Mouse (Mus musculus) kidney, postnatal 4 days (tissue): ENCODE measurements around the gene Alyref.
"Not testable (repeated sequence)": the region's sequence is repeated elsewhere in the genome, so short reads cannot be mapped to it uniquely, and the experiment has no call there.

Source experiments
- DNase-seq, 2 experiments: peaks; one replicate each; pipeline ENCODE4 v3.0.0; 2021; ENCODE audit warnings: mixed read lengths in 2 of 2

Alyref gene

DNA sequence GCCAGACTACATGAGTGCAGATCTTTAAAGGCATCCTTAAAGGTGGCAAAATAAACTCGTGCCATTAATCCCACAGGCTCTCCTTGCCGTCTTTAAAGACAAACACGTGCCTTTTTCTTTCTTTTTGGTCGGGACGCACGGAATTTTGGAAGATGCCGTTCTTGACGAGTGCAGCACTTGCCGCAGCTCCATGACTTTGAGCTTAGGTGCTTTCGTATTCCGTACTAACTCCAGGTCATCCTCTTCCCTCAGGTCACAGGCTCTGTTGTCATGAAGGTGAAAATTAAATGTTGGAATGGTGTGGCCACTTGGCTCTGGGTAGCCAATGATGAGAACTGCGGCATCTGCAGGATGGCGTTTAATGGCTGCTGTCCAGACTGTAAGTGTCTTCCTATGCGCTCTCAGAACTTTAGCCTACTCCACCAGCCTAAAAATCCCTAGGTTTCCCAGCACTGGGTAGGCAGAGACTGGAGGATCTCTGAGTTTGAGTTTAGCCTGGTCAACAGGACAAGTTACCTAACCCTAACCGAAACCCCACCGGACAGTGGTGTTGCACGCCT is 905 bp upstream of the Alyref start:
- no peak for DNase-seq

DNA sequence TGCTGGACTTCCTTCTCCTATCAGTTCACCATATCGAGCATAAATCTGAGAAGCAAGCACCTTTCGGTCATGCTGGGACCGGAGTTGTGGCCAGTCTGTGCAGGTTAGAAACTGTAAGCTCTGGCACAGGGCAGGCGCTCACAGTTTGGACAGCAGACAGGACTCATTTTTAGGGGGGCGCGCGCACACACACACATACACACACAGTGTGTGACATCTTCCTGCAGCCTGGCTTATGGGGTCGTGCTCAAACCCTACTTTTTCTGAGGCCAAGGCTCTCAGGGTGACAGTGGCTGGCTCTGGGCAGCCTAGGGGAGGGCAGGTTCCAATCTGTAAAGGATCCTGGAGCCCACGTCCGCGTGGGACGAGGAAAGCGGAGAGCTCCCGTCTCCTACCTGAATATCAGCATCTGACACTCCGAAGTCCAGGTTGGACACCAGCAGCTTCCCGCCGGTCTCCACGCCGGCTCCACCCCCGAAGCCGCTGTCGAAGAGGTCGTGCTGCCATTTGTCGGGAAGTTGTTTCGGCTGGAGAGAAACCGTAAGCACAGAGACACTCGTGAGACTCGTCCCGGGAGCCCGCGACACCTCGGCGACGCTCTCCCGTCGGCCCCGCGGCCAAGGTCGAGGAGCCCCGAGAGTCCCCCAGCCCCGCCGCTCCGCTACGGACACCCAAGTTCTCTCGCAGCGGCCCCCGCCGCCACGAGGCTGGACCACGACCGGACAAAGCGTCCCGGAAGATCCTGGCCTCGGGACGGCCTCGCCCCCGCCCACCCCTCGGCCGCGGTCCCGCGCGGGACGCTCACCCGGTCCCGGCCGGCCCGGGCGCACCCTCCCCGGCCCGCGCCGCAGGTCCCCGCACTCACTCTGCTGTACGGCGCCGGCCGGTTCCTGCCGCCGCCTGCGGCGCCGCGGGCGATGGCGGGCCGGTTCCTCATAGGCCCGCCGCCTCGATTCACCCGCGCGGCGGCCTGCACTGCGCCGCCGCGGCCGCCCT is 627 bp downstream of the Alyref start:
- peak; percentile 45 to 65 for DNase-seq

GRCm38 (mm10) chr11:120588531-120588930 is 9.6 kb downstream of the Alyref start:
- no peak for DNase-seq

DNA sequence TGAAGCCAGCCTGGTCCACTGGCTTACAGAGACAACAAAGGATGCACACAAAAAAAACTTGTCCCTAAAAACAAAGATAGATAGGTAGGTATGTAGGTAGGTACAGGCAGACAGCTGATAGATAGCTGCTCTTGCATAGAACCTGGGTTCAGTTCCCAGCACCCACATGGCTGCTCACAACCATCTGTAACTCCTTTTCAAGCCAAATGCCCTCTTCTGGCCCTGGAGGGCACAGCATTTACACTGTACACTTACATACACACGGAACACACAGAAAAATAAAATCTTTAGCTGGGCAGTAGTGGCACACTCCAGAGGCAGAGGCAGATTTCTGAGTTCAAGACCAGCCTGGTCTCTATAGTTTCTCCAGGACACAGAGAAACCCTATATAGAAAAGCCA is 14.2 kb downstream of the Alyref start:
- no peak for DNase-seq

DNA sequence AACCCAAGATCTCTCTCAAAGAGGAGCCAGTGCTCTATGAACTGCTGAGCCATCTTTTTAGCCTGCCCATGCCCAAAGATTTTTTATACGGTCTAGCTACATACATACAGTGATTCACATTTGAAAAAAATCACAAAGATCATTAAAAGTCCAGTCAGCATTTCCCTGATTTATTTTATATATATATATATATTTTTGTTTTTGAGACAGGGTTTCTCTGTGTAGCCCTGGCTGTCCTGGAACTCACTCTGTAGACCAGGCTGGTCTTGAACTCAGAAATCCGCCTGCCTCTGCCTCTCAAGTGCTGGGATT is 15.2 kb downstream of the Alyref start:
- DNase-seq, result not testable (repeated sequence)

DNA sequence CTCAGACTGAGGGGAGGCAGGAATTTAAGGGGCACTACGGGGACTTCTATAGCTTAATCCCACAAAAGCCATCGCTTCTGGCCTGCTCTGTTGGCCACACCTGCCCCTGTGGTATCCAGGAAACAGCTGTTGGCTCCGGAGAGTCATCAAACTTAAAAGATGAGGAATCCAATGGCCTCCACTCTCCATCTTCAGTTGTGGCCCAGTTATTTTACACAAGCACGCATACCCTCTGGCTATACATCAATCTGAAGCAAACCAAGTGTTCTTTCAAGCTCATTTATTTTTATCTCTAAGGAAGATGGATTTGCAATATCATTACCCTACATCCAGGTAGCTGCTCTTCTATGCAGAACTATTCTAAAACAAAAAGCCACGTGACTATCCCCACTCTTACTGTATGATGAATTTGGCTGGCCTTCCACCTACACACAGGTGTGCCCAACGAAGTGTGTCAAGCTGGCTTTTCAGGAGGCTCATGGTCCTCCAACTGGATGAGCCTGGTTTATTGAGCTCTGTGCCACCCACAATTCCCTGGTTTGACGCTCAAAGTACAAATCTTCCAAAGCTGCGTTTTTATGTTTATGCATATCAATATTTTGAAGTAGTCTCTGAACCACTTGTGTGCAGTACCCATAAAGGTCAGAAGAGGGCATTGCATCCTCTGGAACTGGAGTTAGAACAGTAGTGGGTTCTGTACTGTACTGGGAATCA is 15.7 kb downstream of the Alyref start:
- peak; percentile 23 to 37 for DNase-seq

GRCm38 (mm10) chr11:120581490-120582267 is 16.5 kb downstream of the Alyref start, which contains the start of gene Arhgdia:
Gene Arhgdia (minus strand): TSS chr11:120581624.
- peak; percentile 91 to 95 for DNase-seq

GRCm38 (mm10) chr11:120580871-120581331 is 17.3 kb downstream of the Alyref start:
- DNase-seq, result peak; percentile 56 to 69

DNA sequence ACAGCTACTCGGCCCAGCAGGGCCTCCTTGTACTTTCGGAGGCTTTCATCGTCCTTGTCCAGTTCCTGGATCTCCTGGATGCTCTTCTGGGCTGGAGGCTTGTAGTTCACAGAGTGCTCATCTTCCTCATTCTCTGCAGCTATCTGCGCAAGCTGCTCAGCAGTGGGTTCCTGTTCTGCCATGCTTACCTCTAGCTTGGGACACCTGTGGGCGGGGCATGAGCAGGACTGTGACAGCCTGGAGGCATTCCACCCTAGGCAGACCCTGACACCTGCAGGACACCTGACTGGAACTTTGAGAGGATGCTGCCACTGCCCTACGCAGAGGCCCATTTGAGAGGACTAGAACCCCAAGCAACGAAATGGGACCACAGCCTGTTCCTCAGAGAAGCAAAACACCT is 18.0 kb downstream of the Alyref start:
- peak; percentile 26 to 46 for DNase-seq

DNA sequence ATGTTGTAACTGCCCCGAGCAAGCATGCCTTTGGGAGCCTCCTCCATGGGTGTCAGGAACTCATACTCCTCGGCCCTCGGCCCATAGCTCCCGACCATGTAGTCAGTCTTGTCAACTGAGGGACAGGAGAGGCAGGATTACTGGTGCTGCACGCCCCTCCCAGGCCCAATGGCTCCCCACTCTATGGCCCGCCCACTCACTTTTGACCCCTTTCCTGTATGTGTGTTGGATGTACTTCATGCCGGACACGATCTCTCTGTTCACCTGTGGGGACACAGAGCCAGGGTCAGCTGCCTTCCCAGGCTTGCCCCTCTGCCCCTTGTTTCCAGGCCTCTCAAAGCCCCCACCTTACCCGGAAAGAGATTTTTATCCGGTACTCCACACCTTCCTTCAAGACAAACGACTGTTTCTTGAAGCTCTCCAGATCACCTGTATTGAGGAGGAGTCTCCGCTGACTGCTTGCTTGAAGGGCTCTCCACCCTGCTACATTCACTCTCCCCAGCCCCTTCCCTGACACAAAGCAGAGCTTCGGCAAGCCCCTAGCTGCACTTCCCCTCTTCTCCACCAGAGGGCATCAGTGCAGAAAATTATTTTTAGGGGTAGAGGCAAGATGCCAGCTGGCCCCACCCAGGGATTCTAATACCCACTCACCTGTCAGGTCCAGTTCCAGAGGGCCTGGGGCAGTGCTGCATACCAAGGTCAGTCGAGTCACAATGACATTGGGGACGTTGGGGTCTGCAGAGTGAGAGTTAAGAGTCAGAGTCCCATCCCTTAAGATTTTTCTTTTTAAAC is 18.7 kb downstream of the Alyref start:
- DNase-seq, result peak; percentile 85 to 86

DNA sequence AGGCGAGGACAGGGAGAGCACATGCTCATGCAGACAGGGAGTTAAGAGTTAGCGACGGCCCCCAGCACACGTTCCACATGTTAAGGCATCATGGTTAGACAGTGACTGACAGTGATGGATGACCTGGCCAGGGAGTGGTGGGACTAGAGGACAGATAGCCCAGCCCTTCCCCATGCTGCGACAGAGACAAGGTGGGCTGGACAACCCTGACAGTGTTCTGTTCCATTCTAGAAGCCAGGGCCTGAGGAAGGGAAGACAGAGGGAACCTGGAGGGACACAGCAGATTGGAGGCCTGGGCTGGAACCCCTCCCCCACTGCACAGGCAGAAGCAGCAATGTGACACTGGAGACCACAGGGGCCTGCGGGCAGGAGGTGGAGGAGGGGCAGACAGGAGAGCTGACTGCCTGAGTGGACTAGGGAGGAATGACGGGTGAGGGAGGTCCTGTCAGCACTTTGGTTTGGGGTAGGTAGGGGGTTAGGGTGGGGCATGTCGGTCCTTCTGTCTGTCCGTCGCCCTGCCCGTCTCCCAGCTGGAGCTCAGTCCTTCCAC is 19.4 kb downstream of the Alyref start:
- DNase-seq, result peak; percentile 33 to 54

DNA sequence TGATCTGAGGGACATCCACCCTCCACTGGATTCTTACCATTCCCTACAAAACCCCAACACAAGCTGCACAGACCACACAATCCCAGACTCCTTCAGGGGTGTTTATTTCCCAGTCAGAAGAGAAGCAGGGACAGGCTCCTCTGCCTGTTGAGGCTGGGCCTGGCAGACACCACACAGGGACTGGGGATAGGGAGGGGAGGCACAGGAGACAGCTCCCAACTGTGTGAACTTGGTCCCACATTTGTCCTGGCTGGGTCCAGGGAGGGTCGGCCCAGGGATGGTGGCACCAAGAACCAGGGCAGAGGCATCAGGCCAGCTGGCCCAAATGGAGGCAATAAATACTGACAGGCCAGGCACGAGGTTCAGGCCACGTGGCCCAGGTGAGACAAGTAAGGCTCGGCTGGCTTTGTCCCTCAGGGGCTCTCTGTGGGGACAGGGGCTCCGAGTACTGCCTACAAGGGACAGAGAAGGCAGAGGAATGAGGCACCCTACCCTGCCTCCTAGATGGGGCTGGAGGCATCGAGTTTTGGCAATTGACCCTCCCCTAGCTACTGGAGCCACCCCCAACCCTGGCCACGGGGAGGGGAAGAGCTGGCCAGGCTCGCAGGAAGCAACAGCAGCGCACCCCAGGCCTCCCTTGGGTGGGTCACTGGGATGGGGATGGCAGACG is 20.0 kb downstream of the Alyref start:
- DNase-seq, result peak in 1 of 2 experiments; percentile 10

- peak; percentile 44 to 58 for DNase-seq
Measured at GRCm38 (mm10) chr11:120577211-120578023, 20.7 kb downstream of the Alyref start.

GRCm38 (mm10) chr11:120576365-120576981 is 21.7 kb downstream of the Alyref start:
- DNase-seq, result peak; percentile 35 to 60

- DNase-seq, result no peak
Measured at GRCm38 (mm10) chr11:120575940-120576339, 22.2 kb downstream of the Alyref start.

- no peak for DNase-seq
Measured at GRCm38 (mm10) chr11:120575046-120575445, 23.1 kb downstream of the Alyref start.

DNA sequence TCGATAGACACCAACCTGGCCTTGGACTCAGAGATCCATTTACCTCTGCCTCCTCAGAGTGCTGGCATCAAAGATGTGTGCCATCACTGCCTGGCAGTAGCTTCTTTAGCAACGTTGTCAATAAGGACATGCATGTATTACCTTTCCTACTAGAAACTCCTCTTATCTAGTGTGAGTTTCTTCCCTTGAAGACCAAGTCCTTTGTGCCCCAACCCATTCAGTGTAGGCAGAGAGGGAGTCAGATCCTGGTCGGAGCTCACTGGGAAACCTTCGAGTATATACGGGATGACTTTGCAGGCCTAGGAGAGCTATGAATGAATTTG is 23.9 kb downstream of the Alyref start:
- no peak for DNase-seq

- peak; percentile 17 to 38 for DNase-seq
Measured at GRCm38 (mm10) chr11:120573585-120574277, 24.4 kb downstream of the Alyref start.
